Mouse (Mus musculus) liver, adult 10 weeks (tissue): ENCODE data around the gene Ube2j2. TPM values are rescaled to one million over a fixed set of nuclear protein-coding genes. Genes with fewer than 3 reads are reported as not detected.

Experiments used
- polyA plus RNA-seq: library from polyadenylated mRNA; stranded (reverse); fragments of 350-450 nt; fragmentation: Illumina TruSeq; extraction: RNeasy Lipid Tissue Mini Kit (QIAGEN cat#74804); gene quantifications from one replicate; pipeline ENCODE4 v1.2.3, GENCODE M21; 2014; ENCODE audit warnings: low read depth, low replicate concordance

Gene Ube2j2
- polyA plus RNA-seq = 41.7 TPM

GRCm38 (mm10) chr4:155943534-155944249, at the start of gene Ube2j2:
Gene Ube2j2, plus strand, starts transcription at chr4:155943831.

DNA sequence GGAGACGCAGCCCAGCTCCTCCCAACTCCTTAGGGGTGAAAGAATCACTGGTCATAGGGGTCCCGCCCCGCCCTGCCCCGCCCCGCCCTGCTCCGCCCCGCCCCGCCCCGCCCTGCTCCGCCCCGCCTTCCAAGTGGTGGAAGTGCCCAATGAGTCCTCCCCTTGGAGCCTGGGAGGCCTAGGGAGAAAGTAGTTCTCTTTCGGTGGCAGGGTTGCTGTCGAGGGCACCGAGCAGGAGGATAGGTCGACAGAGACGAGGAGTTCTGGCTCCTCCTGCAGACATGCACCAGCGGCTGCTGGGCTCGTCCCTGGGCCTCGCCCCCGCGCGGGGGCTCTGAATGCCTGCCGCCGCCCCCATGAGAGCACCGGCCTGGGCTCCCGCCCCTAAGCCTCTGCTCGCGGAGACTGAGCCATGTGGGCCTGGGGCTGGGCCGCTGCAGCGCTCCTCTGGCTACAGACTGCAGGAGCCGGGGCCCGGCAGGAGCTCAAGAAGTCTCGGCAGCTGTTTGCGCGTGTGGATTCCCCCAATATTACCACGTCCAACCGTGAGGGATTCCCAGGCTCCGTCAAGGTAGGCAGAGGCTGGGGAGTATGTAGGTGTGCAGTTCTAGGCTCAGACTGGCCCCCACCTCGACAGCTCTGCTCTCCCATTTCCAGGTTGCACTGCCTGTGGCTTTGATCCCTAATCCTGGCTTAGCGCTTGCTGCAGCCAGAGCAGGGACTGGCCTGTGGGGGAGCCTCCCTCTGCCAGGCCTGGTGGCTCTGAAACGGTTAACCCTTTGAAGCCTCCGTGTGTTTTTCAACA, 18.7 kb downstream of the Ube2j2 start, which contains the start of gene C1qtnf12:
Gene C1qtnf12 (plus strand): TSS at position 152 of the 805 bp plus-strand sequence.

GRCm38 (mm10) chr4:155992241-155992905, 48.7 kb downstream of the Ube2j2 start, which contains the start of the genes B3galt6 and Sdf4:
Gene B3galt6, minus strand, starts transcription at chr4:155992649.
Gene Sdf4, plus strand, starts transcription at chr4:155992872.

Other genes with a start within 250 kb of the Ube2j2 start
- not detected for gene Fndc10, start 249.5 kb upstream of the Ube2j2 start, polyA plus RNA-seq
- 50.5 TPM for gene Ssu72, start 239.0 kb upstream of the Ube2j2 start, polyA plus RNA-seq
- gene Tmem240, start 209.0 kb upstream of the Ube2j2 start, polyA plus RNA-seq = not detected
- gene Atad3a, start 182.7 kb upstream of the Ube2j2 start, polyA plus RNA-seq = 11.7 TPM
- gene Vwa1, start 169.1 kb upstream of the Ube2j2 start, polyA plus RNA-seq = 0.11 TPM
- gene Tmem88b, start 158.0 kb upstream of the Ube2j2 start, polyA plus RNA-seq = 1.9 TPM
- gene Ankrd65, start 153.4 kb upstream of the Ube2j2 start, polyA plus RNA-seq = not detected
- 46.8 TPM for gene Mrpl20, start 141.0 kb upstream of the Ube2j2 start, polyA plus RNA-seq
- 60.9 TPM for gene Ccnl2, start 131.3 kb upstream of the Ube2j2 start, polyA plus RNA-seq
- gene Aurkaip1, start 112.6 kb upstream of the Ube2j2 start, polyA plus RNA-seq = 7.5 TPM
- gene Mxra8, start 104.2 kb upstream of the Ube2j2 start, polyA plus RNA-seq = 11.4 TPM
- 3.9 TPM for gene Dvl1, start 96.4 kb upstream of the Ube2j2 start, polyA plus RNA-seq
- not detected for gene Tas1r3, start 80.5 kb upstream of the Ube2j2 start, polyA plus RNA-seq
- 5.9 TPM for gene Cptp, start 74.4 kb upstream of the Ube2j2 start, polyA plus RNA-seq
- gene Ints11, start 74.3 kb upstream of the Ube2j2 start, polyA plus RNA-seq = 2.7 TPM
- 2.5 TPM for gene Pusl1, start 52.0 kb upstream of the Ube2j2 start, polyA plus RNA-seq
- gene Acap3, start 52.0 kb upstream of the Ube2j2 start, polyA plus RNA-seq = 0.08 TPM
- gene C1qtnf12, start 18.5 kb downstream of the Ube2j2 start, polyA plus RNA-seq = not detected
- 1.3 TPM for gene B3galt6, start 48.8 kb downstream of the Ube2j2 start, polyA plus RNA-seq
- gene Sdf4, start 49.0 kb downstream of the Ube2j2 start, polyA plus RNA-seq = 98.4 TPM
- not detected for gene Tnfrsf4, start 70.0 kb downstream of the Ube2j2 start, polyA plus RNA-seq
- gene Tnfrsf18, start 82.3 kb downstream of the Ube2j2 start, polyA plus RNA-seq = not detected
- not detected for gene Ttll10, start 115.6 kb downstream of the Ube2j2 start, polyA plus RNA-seq
- gene 9430015G10Rik, start 166.2 kb downstream of the Ube2j2 start, polyA plus RNA-seq = 1.2 TPM
- not detected for gene Rnf223, start 186.7 kb downstream of the Ube2j2 start, polyA plus RNA-seq